Mouse (Mus musculus): ENCODE results near the gene Dcst1. TPM values are rescaled to one million over a fixed set of nuclear protein-coding genes. Genes with fewer than 3 reads are reported as not detected.
A peak's percentile ranks its signal among the peaks of the same experiment; 100 is the strongest.

Dcst1 gene
- polyA plus RNA-seq, 1 experiment from 2014 or later, result 0.11 TPM

DNA sequence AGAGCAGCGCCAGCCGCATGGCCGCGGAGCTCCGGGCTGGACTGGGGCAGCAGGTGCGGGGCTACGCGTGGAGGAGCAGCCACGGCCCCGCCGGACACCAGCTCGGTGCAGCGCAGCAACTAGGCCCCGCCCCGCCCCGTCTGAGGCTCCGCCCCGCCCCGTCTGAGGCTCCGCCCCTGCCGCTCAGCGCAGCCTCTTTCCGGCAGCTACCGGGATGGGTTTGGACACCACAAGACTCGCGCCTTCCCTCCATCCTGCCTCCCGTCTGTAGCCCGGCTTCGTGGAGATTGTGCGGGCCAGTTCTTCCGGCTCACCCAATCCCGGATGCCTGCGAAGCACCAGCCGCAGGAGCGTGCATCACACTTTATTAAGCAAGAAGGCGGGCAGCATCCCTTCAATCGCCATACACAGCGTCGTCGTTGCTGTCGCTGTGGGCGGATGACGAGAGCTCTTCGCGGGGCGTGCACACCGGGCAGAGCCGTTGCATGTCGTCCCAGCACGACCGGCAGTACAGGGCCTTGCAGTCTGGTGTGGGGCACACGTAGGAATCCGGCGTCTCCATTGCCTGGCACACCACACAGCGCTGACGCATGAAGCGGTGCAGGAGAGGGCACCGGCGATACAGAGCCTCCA lies 15.1 kb downstream of the Dcst1 start, which contains the start of gene Adam15:
Gene Adam15 (minus strand): TSS at position 128 of the 633 bp plus-strand sequence.
- peak; percentile 88 for DNase-seq
- peak within 1 kb of the TSS; percentile 99 for H3K4me2 ChIP-seq
- H3K36me3 ChIP-seq (ENCODE audit: insufficient read depth), result peaks cover 13% of the 10 kb centered on the region; the same call in 1 of the 2 replicates
- no peaks in the 10 kb centered on the region for H3K9me3 ChIP-seq (ENCODE audit: low read depth, low read length)
- H3K9ac ChIP-seq, result peak within 1 kb of the TSS; percentile 54
- under 1% methylated on average over 57 of the region's 59 CpGs for WGBS
- peak within 1 kb of the TSS; percentile 65 for H3K4me3 ChIP-seq (ENCODE audit: low read depth, low read length)
- H3K4me1 ChIP-seq (ENCODE audit: insufficient read depth), result no peaks in the 10 kb centered on the region
- TF ChIP-seq CTCF (IDR thresholded peaks at IDR 0.05; ENCODE audit: low read depth), result no peak
- H3K27me3 ChIP-seq (ENCODE audit: insufficient read depth, low read length), result no peaks in the 10 kb centered on the region; the same call in 1 of the 2 replicates
- H3K27ac ChIP-seq (ENCODE audit: low read depth), result peak within 1 kb of the TSS; percentile 60
- ATAC-seq (ENCODE audit: insufficient read depth), result peak; percentile 89

DNA sequence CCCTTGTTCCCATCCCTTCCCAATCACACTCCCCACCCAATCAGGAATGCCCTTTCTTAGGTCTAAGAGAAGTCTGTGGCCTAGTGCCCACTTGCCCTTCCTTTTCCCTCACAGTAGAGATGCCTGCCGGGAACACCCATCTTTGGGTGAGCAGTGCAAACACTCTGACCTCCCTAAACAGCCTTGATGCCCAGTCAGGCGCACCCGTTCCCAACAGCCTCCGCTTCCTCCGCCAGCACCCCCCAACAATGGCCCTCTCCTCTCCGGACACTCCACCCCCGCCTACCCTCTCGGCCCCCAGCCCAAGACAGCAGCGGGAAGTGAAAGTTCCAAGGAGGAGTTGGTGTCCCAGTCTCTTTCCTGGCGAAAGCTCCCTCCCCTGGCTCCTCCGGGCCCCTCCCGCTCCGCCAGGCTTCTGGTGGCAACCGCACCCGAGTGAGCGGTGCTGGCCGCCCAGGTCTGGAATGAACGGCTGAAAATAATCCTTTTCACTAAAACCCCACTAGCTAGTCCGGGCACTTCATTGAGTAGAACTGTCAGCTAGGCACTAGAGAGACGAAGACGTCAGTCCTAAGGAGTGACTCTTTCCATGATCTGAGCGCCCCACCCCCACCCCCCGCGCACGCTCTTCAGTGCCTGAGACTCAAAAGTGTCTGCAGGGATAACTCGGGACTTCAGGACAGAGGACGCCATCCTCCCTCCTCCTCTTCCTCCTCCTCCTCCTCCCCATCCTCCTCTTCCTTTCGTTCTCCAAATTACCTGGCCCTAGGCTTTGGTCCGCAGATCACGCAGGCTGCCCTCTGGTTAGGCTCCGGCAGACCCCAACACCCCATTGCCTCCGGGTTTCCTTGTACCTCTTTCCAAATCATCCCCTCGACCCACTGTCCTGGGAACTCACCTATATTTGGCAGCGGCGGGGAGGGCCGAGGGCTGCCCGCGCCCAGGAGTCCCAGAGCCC lies 15.9 kb downstream of the Dcst1 start:
- H3K9ac ChIP-seq, result peak overlapping the region; percentile 54
- H3K27me3 ChIP-seq (ENCODE audit: insufficient read depth, low read length), result no peaks in the 10 kb centered on the region; the same call in 1 of the 2 replicates
- ATAC-seq (ENCODE audit: insufficient read depth) (peak; percentile 57), DNase-seq (peak; percentile 51)
- no peaks in the 10 kb centered on the region for H3K4me1 ChIP-seq (ENCODE audit: insufficient read depth)
- H3K4me3 ChIP-seq (ENCODE audit: low read depth, low read length), result peak overlapping the region; percentile 65
- H3K27ac ChIP-seq (ENCODE audit: low read depth), result peak overlapping the region; percentile 60
- H3K9me3 ChIP-seq (ENCODE audit: low read depth, low read length), result no peaks in the 10 kb centered on the region
- TF ChIP-seq CTCF (IDR thresholded peaks at IDR 0.05; ENCODE audit: low read depth), result no peak
- H3K4me2 ChIP-seq, result peak overlapping the region; percentile 99
- H3K36me3 ChIP-seq (ENCODE audit: insufficient read depth), result peaks cover 20% of the 10 kb centered on the region; the same call in 1 of the 2 replicates
- 1% methylated on average over 38 of the region's 38 CpGs for WGBS

DNA sequence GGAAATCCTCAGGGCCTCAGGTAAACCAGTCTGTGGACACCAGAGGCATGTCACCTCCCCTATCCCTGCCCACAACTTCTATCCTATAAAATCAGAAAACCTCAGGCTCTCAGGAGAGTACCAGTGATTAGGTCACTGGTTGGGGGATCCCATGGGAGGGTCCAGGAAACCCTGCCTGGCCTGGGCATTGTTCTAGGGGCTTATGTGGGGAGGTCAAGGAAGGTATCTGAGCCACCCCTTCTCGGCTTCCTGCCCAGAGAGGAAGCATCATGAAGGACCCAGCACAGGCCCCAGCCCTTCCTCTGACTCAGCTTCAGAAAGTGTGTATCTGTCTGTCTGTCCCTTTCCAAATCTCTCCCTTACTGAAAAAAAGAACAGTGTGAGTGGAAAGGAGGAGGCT lies 17.1 kb downstream of the Dcst1 start:
- Histone ChIP-seq H3K4me3 (ENCODE audit: low read depth, low read length) (no peak overlapping the region), H3K36me3 (ENCODE audit: insufficient read depth) (peaks cover 28% of the 10 kb centered on the region; the same call in 1 of the 2 replicates), H3K9ac (no peak overlapping the region), H3K27me3 (ENCODE audit: insufficient read depth, low read length) (no peaks in the 10 kb centered on the region), H3K4me2 (peak overlapping the region; percentile 99), H3K4me1 (ENCODE audit: insufficient read depth) (no peaks in the 10 kb centered on the region), H3K27ac (ENCODE audit: low read depth) (no peak overlapping the region), H3K9me3 (ENCODE audit: low read depth, low read length) (no peaks in the 10 kb centered on the region)
- DNase-seq (peak; percentile 14), ATAC-seq (ENCODE audit: insufficient read depth) (no peak)
- WGBS, result 48% methylated on average over 1 of the region's 1 CpGs
- TF ChIP-seq CTCF (IDR thresholded peaks at IDR 0.05; ENCODE audit: low read depth), result no peak

DNA sequence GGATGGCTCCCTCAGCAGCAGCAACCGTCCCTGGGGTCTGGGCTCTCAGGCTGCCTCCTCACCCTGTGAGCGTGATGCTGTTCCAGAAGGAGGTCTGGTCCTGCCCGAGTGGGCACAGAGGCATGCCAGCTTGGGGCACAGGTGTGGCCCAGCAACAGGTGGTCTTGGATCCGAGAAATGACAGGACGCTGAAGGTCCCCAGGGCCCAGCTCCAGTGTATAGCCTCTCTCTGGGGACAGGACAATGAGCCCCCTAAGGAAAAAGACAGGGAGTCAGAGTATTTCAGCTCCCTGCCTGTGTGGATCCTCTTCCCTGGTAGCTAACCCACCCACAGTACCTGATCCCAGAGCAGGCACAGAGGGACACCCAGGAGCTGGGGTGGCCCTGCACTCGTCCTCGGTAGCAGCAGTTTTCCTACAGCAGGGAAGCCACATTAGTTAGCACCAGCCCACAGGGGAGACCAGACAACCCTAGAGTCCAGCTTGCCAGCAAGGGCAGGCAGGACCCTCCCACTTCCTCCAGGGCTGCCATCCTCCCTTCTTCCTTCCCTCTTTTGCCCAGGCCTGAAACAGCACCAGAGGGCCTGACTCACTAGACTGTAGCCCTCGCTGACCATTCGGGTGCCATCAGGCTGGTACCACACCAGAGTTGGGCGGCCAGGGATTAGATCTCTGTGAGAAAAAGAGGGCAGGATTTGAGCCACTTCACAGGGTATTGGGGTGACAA lies 18.1 kb downstream of the Dcst1 start:
- TF ChIP-seq CTCF (IDR thresholded peaks at IDR 0.05; ENCODE audit: low read depth), result no peak
- H3K9ac ChIP-seq, result no peak overlapping the region
- H3K4me2 ChIP-seq, result no peak overlapping the region
- no peaks in the 10 kb centered on the region for H3K9me3 ChIP-seq (ENCODE audit: low read depth, low read length)
- no peak overlapping the region for H3K4me3 ChIP-seq (ENCODE audit: low read depth, low read length)
- WGBS, result 77% methylated on average over 10 of the region's 10 CpGs
- H3K4me1 ChIP-seq (ENCODE audit: insufficient read depth), result no peaks in the 10 kb centered on the region
- no peak for DNase-seq
- no peak overlapping the region for H3K27ac ChIP-seq (ENCODE audit: low read depth)
- no peaks in the 10 kb centered on the region for H3K27me3 ChIP-seq (ENCODE audit: insufficient read depth, low read length)
- peaks cover 32% of the 10 kb centered on the region; the same call in 1 of the 2 replicates for H3K36me3 ChIP-seq (ENCODE audit: insufficient read depth)
- ATAC-seq (ENCODE audit: insufficient read depth), result no peak

DNA sequence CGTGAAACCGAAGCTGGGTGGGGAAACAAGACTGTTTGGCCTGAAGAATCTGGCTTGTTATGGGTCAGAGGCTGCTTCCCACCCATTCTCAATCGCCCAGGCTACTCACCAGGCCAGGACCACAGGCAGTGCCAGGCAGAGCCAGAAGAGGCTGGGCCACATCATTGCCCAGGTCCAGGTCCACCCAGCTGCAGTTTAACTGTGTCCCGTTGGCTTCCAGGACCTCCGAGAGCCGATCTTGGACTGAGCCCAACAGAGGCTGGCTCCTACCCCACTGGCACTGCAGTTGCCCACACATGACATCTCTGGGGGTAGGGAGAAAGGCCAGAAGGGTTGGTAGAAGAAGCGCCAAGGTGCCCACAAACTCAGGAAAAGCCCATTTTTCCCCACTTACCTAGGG lies 21.8 kb downstream of the Dcst1 start:
- Histone ChIP-seq H3K36me3 (ENCODE audit: insufficient read depth) (peaks cover 39% of the 10 kb centered on the region), H3K27me3 (ENCODE audit: insufficient read depth, low read length) (no peaks in the 10 kb centered on the region)

DNA sequence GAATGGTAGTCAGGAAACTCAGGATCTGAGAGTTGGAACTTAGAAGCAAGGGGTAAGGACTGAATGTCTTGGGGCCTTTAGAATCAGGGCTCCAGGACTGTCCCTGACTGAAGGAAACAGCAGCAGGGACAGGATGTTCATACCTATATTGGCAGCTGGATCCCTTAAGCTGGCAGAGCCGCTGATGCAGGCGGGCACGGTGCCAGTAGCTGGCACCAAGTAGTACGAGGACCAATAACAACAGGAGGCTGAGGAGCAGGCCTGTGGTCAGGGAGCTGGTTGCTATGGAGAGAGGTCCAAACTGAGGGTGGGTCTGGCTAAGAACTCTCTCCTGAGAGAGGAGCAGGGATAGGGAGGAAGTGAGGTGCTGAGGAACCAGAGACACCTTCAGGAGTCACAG lies 23.3 kb downstream of the Dcst1 start:
- no peak for ATAC-seq (ENCODE audit: insufficient read depth)

More for the DNA sequence above, 21.8 kb downstream of the Dcst1 start:
- no peak for DNase-seq
- Histone ChIP-seq H3K4me1 (ENCODE audit: insufficient read depth) (no peaks in the 10 kb centered on the region), H3K9me3 (ENCODE audit: low read depth, low read length) (no peaks in the 10 kb centered on the region), H3K27ac (ENCODE audit: low read depth) (no peak overlapping the region), H3K4me3 (ENCODE audit: low read depth, low read length) (no peak overlapping the region), H3K9ac (no peak overlapping the region), H3K4me2 (no peak overlapping the region)
- WGBS, result 79% methylated on average over 7 of the region's 7 CpGs
- no peak for TF ChIP-seq CTCF (IDR thresholded peaks at IDR 0.05; ENCODE audit: low read depth)
- ATAC-seq (ENCODE audit: insufficient read depth), result no peak

More for the DNA sequence above, 23.3 kb downstream of the Dcst1 start:
- Histone ChIP-seq H3K9me3 (ENCODE audit: low read depth, low read length) (no peaks in the 10 kb centered on the region), H3K4me1 (ENCODE audit: insufficient read depth) (no peaks in the 10 kb centered on the region), H3K36me3 (ENCODE audit: insufficient read depth) (peaks cover 39% of the 10 kb centered on the region), H3K9ac (no peak overlapping the region), H3K4me2 (no peak overlapping the region), H3K27me3 (ENCODE audit: insufficient read depth, low read length) (no peaks in the 10 kb centered on the region), H3K27ac (ENCODE audit: low read depth) (no peak overlapping the region), H3K4me3 (ENCODE audit: low read depth, low read length) (no peak overlapping the region)
- no peak for TF ChIP-seq CTCF (IDR thresholded peaks at IDR 0.05; ENCODE audit: low read depth)
- WGBS, result 74% methylated on average over 4 of the region's 4 CpGs
- DNase-seq, result no peak

All from lung, embryonic 14.5 days (tissue).